Mouse (Mus musculus) ES-E14 (cell line): ENCODE results near the gene Sft2d2. TPM values are rescaled to one million over a fixed set of nuclear protein-coding genes. Genes with fewer than 3 reads are reported as not detected.

Experiments used
- DNase-seq: peaks from one replicate; pipeline ENCODE4 v3.0.0-alpha.2; 2013; ENCODE audit warnings: low read depth, low spot score
- H3K27ac ChIP-seq: 2 replicates; pipeline ENCODE4 v1.5.1; 2012; ENCODE audit warnings: low read depth, mild to moderate bottlenecking, low read length, moderate library complexity, mixed read lengths; ENCODE audit not compliant: poor library complexity, insufficient read depth, severe bottlenecking
- H3K36me3 ChIP-seq: 2 replicates; pipeline ENCODE4 v1.6.1; 2012; ENCODE audit warnings: mild to moderate bottlenecking, low read length, moderate library complexity, mixed read lengths; ENCODE audit not compliant: control insufficient read depth, poor library complexity, insufficient read depth, severe bottlenecking
- H3K4me1 ChIP-seq, 2 experiments: fragments of 150-350 bp in 1 of 2; sonication (generic) in 1 of 2; 2 replicates each; pipeline ENCODE4 v1.6.1; 2012; ENCODE audit warnings: low read length in 2 of 2, mild to moderate bottlenecking in 1 of 2, mixed read lengths in 1 of 2; ENCODE audit not compliant: control insufficient read depth in 2 of 2, insufficient read depth in 2 of 2, poor library complexity in 1 of 2
- H3K4me3 ChIP-seq, 2 experiments: fragments of 150-350 bp in 1 of 2; sonication (generic) in 1 of 2; 2 replicates each; pipeline ENCODE4 v1.5.1; 2012; ENCODE audit warnings: low read length in 2 of 2, low read depth in 1 of 2, mild to moderate bottlenecking in 1 of 2, mixed read lengths in 1 of 2; ENCODE audit not compliant: insufficient read depth in 1 of 2, poor library complexity in 1 of 2, severe bottlenecking in 1 of 2
- H3K9ac ChIP-seq: 2 replicates; pipeline ENCODE4 v1.6.1; 2012; ENCODE audit warnings: low read depth, mild to moderate bottlenecking, low read length, mixed read lengths; ENCODE audit not compliant: poor library complexity, insufficient read depth, severe bottlenecking
- H3K9me3 ChIP-seq: fragments of 150-350 bp; sonication (generic); 2 replicates; pipeline ENCODE4 v1.6.1; 2012; ENCODE audit warnings: low read depth, mild to moderate bottlenecking, low read length; ENCODE audit not compliant: control insufficient read depth, insufficient read depth
- CHD2 ChIP-seq: IDR thresholded peaks from 2 replicates; pipeline ENCODE4 v1.6.1; 2014; ENCODE audit warnings: mild to moderate bottlenecking, low read depth, low read length, inconsistent platforms
- HCFC1 ChIP-seq: IDR thresholded peaks from 2 replicates; pipeline ENCODE4 v1.6.1; 2012; ENCODE audit warnings: low read length, inconsistent platforms, borderline replicate concordance; ENCODE audit not compliant: insufficient read depth
- MAFK ChIP-seq: IDR thresholded peaks from 2 replicates; pipeline ENCODE4 v1.6.1; 2014; ENCODE audit warnings: mild to moderate bottlenecking, low read depth, low read length, inconsistent platforms; ENCODE audit not compliant: insufficient read depth
- ZC3H11A ChIP-seq: IDR thresholded peaks from 2 replicates; pipeline ENCODE4 v1.6.1; 2012; ENCODE audit warnings: low read depth, mild to moderate bottlenecking, inconsistent platforms, low read length, borderline replicate concordance
- ZNF384 ChIP-seq: IDR thresholded peaks from 2 replicates; pipeline ENCODE4 v1.6.1; 2012; ENCODE audit warnings: low read depth, low read length, inconsistent platforms
- in situ Hi-C, 2 experiments: fragments of 600-800 bp; cut with MboI; formaldehyde crosslinking; loops; one replicate each; pipeline ENCODE4 v1.15.1; 2025; ENCODE audit warnings: low sequenced_read_pairs in 2 of 2, inconsistent platforms in 1 of 2; ENCODE audit not compliant: unreplicated experiment in 2 of 2
- total RNA-seq: library from RNA; depleted of rRNA; stranded (reverse); fragments of 300-350 nt; gene quantifications from 2 replicates; pipeline ENCODE4 v1.2.3, GENCODE M21; 2012

Gene Sft2d2
- total RNA-seq, 1 experiment, result 15.0 TPM

- in situ Hi-C loops, result no loop called here
- no peak for DNase-seq
Measured at GRCm38 (mm10) chr1:165158841-165159240, 35.4 kb downstream of the Sft2d2 start.

GRCm38 (mm10) chr1:165154162-165154561 is 40.1 kb downstream of the Sft2d2 start:
- Histone ChIP-seq H3K27ac (no peak overlapping the region), H3K4me1 (no peaks in the 10 kb centered on the region)

More at GRCm38 (mm10) chr1:165158841-165159240, 35.4 kb downstream of the Sft2d2 start:
- Histone ChIP-seq H3K4me1 (no peaks in the 10 kb centered on the region), H3K4me3 (no peak overlapping the region), H3K27ac (no peak overlapping the region), H3K36me3 (no peaks in the 10 kb centered on the region), H3K9me3 (no peaks in the 10 kb centered on the region), H3K9ac (no peak overlapping the region)
- TF ChIP-seq CHD2, result no peak
- TF ChIP-seq MAFK, result no peak
- no peak for TF ChIP-seq ZNF384
- TF ChIP-seq ZC3H11A, result no peak
- no peak for TF ChIP-seq HCFC1

GRCm38 (mm10) chr1:165151216-165151615 is 43.0 kb downstream of the Sft2d2 start:
- Histone ChIP-seq H3K4me1 (no peaks in the 10 kb centered on the region), H3K36me3 (no peaks in the 10 kb centered on the region), H3K27ac (no peak overlapping the region), H3K9me3 (no peaks in the 10 kb centered on the region), H3K4me3 (no peak overlapping the region), H3K9ac (no peak overlapping the region)
- no peak for DNase-seq
- in situ Hi-C loops, result no loop called here
- TF ChIP-seq MAFK (no peak), CHD2 (no peak), HCFC1 (no peak), ZC3H11A (no peak), ZNF384 (no peak)

More at GRCm38 (mm10) chr1:165154162-165154561, 40.1 kb downstream of the Sft2d2 start:
- no peak overlapping the region for H3K9ac ChIP-seq
- in situ Hi-C loops, result no loop called here
- no peaks in the 10 kb centered on the region for H3K9me3 ChIP-seq
- TF ChIP-seq HCFC1 (no peak), ZC3H11A (no peak), CHD2 (no peak), ZNF384 (no peak), MAFK (no peak)
- no peaks in the 10 kb centered on the region for H3K36me3 ChIP-seq
- H3K4me3 ChIP-seq, result no peak overlapping the region
- DNase-seq, result no peak

GRCm38 (mm10) chr1:165142343-165142916 is 51.8 kb downstream of the Sft2d2 start:
- in situ Hi-C loops, result no loop called here
- no peaks in the 10 kb centered on the region for H3K9me3 ChIP-seq
- H3K27ac ChIP-seq, result no peak overlapping the region
- TF ChIP-seq MAFK (no peak), HCFC1 (no peak), ZC3H11A (no peak)
- H3K4me1 ChIP-seq, result no peaks in the 10 kb centered on the region
- H3K4me3 ChIP-seq, result no peak overlapping the region
- H3K9ac ChIP-seq, result no peak overlapping the region
- no peak for DNase-seq
- no peaks in the 10 kb centered on the region for H3K36me3 ChIP-seq

GRCm38 (mm10) chr1:165140227-165140626 is 54.0 kb downstream of the Sft2d2 start:
- H3K9ac ChIP-seq, result no peak overlapping the region
- TF ChIP-seq CHD2, result no peak
- TF ChIP-seq ZC3H11A, result no peak
- no peak for TF ChIP-seq ZNF384
- no peak for TF ChIP-seq MAFK
- TF ChIP-seq HCFC1, result no peak
- H3K9me3 ChIP-seq, result no peaks in the 10 kb centered on the region
- no peak overlapping the region for H3K4me3 ChIP-seq
- no peaks in the 10 kb centered on the region for H3K4me1 ChIP-seq
- H3K36me3 ChIP-seq, result no peaks in the 10 kb centered on the region
- no peak for DNase-seq
- in situ Hi-C loops, result no loop called here
- no peak overlapping the region for H3K27ac ChIP-seq
